Mouse (Mus musculus): ENCODE data around the gene Emp2.

The Emp2 gene

DNA sequence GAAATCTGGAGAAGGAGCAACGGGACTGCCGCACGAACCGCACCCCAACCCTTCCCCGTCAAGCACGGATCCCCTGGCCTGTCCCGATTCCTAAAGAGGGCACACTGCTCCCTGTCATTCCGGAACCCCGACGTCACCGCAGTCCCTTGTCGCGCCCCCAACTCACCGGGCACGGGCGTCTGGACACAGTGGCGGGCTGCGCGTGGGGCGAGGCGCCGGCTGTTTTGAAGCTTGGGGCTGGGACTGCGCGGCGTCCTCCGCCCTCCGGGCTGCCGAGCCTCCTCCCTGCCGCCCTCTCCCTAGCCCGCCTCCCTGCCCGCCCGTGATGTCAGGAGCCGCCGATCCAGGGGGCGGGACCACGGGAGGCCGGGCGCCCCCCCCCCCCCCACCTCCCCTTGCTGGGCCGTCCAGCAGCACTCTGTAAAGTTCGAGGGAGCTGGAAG is at the start of gene Emp2:
Emp2 (minus strand) TSS at position 323 of the 443 bp plus-strand sequence.
- no peak for DNase-seq

DNA sequence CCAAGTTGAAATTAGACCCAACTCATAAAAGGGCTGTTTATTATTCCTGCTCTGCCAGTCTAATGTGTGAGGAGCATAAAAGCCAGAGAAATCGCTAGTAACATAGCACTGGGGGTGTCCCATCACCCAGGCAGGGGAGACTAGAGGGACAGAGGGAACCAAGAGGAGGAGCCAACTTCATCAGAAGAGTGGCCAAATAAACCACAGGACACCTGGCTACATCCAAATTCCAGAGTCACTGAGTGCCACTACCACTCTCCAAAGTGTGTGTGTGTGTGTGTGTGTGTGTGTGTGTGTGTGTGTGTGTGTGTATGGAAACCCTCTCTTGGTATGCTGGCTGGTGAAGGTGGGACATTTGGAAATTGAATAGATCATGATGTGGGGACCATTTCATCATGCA is 49.3 kb upstream of the Emp2 start:
- no peak for DNase-seq

DNA sequence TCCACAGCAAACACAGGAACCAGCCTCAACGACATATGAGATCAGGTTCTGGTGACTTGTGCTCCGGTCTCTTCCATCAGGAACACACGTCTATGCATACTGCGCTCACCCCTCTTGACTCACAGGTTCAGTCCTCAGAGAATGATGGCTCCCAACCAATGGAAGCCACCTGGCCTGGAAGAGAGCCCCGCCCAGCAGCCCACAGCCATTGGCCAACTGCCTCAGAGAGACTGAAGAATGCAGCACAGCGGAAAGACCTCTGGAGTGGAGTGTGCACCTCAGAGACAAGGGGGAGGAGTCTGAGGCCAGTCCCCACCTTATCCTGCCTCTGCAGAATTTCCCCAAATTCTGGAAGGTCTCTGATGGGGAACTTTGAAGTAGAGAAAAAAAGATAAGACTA is 45.5 kb upstream of the Emp2 start:
- DNase-seq, result no peak

DNA sequence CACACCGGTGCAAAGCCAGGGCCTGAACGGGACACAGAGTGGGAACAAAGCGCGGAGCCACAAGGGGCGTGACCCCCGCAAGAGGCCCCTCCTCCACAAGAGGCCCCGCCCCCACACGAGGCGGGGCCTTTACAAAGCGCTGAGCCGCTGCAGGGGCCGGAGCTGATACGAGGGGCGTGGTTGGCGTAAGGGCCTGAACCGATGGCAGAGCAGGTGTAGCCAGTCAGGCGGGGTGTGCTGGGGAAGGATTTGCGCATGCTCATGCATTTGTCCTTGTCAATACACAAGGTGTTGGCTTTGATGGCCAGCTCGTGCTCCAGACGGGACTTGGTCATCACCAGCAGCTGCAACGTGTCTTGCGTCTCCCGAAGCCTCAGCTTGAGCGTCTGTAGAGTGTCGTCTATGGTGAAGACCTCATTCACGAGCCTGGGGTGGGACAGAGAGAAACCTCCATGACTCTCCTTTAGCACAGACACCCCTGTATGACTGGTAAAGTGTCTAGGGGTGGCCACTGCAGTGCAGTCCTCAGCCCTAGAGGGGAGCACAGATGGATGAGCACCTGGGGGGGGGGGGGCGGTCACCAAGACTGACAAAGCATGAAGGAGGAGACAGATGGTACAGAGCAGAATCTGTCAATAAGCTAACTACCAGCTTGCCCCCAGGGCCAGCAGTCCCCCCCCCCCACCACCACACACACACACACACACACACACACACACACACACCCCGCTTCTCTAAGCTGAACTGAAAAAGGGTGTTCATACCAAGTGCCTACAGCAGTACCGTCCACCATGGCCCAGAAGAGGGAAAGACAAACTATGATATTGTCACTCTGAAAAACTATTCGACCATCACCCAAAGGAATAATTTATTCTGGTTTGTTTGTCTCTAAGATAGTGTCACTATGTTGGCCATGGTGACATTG is 44.5 kb upstream of the Emp2 start:
- no peak for DNase-seq

DNA sequence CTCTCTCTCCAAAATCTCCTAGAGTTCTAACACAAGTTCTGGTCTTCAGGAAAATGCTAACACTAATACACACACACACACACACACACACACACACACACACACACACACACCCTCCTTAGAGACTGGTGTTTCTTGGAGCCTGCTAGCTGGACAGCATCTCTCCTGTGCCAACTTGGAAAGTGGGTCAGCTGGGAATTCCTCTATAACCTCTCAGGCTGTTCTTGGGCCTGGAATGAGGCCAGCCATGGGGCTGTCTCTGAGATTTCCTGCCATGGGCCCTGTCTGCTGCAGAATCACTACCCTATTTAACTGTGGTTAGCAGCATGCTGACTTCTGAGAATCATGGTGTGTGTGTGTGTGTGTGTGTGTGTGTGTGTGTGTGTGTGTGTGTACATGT is 41.2 kb upstream of the Emp2 start:
- peak; percentile 29 to 35 for DNase-seq

DNA sequence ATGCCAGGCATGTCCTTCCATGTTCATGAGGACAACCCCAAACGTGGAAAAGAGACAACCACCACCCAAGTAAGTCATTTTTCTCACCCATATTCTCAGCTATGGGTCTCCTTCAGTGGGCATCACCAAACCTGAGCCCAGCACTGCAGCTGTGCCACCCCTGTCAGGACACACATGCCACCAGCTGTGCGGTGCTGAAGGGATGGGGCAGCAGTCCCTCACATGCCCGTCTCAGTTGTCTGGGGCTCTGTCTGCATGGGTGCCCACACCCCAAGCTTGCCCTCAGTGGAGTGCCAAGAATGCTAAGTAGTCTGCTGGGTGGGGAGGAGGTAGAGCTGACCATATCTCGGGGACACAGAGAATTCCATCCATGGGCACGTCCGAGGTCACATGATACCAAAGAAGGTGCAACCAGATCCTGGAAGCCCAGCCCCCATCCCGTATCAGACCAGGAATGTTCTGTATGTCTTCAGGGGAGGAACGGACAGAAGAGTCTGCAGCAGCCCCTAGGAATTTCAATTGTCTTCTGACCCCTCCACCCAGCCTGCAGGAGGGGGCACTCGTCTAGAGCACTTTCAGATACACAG is 37.4 kb upstream of the Emp2 start:
- no peak for DNase-seq

DNA sequence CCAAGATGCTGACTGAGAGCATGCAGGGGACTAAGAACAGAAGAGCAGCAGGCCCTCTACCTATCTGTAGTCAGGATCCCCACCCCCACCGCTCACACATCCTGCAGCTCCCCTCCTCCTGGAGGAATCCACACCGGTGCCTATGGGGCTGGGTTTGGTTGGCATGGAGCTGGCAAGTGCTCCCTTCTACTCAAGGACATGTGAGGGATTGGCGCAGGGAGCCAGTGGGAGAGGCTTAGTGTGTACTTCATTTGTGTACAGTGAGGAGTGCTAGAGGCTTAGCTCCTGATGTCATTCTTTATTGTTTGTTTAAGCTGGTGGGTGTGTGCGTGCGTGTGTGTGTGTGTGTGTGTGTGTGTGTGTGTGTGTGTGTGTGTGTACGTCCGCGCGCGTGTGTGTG is 36.1 kb upstream of the Emp2 start:
- no peak for DNase-seq

DNA sequence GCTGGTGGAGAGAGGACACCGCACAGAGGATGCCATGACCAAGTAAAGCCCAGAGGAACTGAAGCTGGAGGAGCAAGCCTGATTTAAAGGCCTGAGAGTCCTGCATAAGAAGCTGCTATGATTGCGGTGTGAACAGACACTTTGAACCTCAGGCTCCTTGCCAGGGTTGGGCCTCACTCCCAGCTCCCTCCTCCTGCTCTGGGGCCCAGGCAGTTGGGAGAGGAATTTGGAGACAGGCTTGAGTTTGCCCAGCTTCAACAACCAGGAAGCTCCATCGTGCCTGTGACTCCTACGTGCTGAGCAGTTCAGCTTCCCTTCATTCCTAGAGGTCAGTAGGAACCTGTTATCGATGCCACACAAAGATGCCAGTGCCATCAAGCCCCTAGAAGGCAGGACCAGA is 35.7 kb upstream of the Emp2 start:
- DNase-seq, result no peak

DNA sequence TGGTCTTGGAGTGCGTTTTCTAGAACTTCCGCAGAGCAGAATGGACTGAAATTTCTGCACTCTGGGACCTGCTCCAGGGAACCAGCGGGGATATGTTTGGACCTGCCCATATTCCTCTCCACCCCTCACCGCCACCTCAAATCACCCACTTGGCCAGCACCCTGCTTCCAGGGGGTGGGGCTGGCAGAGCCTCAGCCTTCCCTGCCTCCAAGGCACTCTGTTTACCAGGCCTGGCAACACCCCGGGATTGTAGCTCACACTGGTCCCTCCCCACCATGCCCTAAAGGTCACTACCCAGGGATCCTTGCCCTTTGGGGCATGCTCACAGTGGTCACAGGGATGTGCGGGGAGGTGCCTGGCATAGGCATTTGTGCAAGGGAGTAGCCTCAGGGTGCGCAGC is 33.8 kb upstream of the Emp2 start:
- no peak for DNase-seq

DNA sequence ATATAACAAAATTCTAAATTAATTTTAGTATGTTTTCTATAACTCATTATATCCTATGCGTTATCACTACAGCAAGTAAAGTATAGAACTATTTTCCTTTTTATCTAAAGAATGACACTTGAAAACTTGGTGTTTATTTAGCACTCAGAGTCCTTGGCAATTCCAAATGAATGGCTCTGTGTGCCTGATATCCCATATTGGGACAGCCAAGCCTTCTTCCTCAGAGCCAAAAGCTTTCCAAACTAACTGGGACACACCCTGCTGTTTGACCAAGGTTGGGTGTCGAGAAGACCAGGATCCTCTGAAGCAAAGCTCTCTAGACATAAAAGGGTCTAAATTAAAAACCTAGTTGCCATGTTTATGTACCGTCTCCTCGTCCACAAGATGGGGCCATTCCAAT is 27.3 kb upstream of the Emp2 start:
- no peak for DNase-seq

DNA sequence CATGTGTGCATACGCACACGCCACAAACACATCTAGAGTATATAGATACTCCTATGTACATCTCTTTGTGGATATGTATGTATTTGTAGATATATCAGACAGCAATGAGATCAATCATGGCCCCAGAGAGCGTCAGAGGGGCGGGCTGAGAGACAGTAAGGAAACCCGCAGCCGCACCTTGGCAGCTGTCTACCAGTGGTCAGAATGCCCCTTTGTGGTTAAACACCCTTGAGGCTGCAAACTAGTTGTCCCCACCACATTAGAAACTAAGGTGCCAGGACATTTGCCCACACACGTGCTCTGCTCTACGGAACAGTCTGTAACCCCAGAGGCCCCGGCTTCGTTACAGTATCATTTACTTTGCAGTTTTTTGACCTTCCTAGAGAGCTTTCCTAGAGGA is 26.2 kb upstream of the Emp2 start:
- no peak for DNase-seq

DNA sequence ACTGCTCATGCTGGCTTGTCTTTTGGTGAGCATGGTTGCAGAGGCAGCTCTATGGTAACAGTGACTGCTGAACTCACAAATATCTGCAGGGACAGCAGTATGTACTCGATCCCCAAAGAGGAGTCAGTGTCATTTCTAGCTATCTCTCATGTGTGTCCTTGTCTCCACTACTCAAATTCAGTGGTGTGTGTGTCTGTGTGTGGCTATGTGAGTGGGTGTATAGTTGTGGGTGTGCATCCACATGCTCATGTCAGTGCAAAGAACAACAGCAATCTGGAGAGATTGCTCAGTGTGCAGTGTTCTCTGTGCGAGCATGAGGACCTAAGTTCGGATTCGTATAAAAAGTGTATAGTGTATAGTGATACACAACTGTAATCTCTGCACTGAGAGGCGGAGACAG is 24.8 kb upstream of the Emp2 start:
- DNase-seq, result no peak

DNA sequence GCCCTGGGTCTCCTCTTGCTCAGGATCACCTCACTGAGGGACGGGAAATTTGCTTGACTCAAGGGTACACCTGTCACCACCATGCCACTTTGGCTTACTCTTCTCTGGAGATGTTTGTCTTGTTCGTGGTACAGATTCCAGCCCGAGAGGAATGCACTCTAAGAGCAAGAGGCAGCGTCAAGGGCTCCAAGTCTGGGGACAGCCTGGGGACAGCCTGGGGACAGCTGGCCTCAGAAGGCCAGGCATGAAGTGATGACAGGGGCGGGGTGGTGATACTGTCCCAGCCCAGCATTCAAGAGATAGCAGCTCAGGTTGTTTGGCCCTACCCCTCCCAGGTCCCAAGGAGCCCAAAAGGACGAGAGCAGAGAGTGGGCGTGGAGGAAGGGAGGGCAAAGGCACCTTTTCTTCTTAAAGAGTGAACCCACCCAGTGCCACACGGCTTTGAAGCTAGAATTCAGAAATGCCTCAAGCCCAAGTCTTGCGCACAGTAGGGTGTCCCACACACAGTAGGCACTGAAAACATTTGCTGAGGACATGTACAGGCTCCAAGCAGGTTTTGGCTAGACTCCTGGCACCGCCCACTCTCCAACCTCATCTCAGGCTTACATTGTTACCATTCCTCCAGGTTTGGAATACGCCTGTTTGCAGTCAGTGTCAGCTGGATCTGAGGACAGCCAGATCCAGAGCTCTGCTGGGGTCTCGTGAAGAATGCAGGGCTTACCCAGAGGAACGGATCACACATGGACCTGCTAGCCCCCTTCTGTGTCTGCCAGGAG is 23.8 kb upstream of the Emp2 start:
- DNase-seq, result no peak

DNA sequence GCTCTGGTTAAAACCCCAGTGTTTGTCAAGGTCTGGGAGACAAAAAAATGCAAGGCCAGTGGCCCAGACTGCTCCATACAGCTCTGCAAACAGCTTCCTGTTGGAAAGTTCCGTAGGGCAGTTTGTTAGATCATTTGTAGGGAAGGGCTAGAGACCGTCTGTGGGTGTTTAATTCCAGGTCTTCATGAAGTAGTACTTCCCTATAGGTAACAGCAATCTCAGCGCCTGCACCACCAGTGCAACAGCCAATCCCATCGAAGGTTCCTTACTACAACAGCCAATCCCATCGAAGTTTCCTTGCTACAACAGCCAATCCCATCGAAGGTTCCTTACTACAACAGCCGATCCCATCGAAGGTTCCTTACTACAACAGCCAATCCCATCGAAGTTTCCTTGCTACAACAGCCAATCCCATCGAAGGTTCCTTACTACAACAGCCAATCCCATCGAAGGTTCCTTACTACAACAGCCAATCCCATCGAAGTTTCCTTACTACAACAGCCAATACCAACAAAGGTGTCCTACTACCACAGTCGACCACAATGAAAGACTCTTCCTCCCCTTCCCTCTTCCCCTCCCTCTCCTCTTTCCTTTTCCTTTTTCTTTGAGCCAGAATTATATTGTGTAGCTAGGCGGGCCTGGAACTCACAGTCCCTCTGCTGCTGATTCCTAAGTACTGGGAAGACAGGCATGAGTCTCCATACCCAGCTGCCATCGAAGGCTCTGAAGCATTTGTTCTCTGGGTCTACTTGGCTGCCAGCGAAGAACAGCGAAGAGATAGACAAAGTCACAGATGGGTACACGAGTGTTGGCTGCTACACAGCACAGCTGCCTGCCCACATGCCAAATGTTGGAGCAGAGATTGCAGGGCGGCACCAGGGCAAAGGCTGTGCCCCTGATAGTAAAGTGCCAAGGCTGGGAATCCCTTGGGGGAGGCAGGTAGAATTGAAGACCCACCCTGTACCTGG is 23.0 kb upstream of the Emp2 start:
- no peak for DNase-seq

DNA sequence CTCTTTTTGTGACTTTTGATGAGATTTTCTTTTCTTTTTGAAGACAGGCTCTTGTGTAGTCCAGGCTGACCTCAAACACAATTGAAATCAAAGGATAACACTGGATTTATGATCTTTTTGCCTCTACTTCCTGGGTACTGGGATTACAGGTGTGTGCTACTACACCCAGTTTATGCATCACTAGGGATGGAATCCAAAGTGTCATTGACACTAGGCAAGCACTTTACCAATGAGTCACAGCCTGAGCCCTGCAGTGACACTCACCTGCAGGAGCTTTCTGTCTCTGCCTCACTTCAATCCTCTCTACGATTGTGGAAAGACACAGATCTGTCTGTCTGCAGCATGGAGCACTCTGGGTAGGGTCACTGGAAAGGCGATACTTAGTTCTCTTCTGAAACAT is 22.2 kb upstream of the Emp2 start:
- no peak for DNase-seq

DNA sequence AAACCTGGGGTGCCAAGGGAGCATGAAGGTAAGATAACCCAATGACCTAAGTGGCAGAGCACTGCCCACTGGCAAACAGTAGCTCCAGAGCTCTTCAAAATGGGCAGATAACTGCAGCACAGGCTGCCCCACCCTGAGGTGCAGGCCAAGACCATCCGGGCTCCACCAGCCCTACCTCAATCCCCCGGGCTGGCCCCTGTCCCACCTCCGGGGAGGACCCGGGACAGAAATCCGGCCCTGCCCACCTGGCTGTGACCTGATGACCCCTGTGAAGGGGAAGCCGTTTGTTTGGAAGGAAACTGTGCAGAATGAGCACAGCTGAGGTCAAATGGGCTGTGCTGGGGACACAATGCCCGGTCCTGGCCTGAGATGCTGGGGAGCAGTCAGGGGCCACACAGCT is 19.0 kb upstream of the Emp2 start:
- no peak for DNase-seq

DNA sequence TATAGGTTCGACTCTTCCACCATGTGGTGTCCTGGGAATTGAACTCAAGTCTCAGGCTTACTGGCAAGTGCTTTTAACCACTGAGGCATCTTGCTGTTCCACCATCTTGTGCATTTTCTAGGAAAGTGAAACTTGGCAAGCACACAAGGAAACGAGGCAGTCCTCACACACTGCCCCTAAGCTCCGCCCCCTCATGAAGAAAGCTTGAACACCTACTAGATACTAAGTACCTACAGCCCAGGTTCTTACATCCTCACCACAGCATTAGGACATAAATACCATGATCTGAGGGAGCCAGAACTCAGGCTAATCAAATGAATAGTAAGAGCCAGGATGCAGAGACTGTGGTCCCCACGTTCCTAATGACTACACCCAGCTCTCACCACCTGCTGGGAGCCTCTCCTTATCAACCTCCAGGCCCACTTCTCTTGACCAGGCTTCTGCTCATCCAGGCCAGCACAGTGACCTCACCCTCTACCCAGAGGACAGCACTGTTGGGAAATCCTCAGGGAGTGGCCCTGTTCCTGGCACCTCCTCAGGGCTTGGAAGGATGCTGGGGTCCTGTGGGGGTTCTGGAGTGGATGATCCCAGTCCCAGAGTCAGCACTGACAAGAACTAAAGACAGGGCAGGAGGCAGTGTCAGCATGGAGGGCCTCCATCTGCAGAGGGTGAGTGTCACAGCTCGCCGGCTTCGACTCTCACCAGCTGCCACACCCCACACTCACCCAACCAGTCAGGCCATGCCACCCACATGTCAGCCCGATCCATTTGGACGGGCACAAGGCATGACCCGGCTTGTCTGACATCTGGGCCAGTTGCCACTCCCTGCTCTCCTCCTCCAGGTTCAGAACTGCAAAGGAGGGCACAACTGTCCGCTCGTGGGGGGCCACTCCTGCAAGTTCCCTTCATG is 17.1 kb upstream of the Emp2 start:
- DNase-seq, result no peak

DNA sequence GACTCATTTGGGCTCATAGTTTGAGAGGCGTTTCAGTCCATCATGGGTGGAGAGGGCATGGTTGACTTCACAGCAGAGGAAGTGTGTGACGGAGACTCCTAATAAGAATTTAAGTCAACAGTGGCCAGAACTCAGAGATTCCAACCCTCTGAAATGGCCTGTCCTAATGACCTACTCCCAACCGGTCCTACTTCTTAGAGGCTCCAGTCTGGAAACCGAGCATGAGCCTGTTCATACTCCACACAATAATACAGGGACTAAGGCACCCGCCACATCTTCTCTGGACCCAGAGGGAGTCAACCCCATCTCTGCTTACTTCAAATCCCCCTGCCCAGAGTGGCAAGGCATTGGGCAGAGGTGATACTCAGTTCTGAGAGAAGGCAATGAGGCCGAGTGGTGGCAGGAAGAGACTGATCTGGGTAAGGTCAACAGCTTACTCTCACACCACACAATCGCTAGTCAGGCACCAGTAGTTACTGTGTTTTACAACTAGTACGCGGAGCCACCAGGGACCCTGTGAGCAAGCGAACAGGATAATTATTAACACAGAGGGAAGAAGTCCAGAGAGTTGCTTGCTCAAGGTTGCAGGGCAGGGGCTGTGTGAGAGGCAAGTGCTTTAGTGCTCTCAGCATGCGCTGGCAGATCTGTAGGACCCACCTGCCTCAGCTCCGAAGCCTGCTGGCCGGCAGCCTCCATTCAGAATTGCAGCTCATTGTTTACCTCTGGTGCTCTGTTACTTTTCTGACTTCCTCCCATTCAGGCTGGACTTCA is 14.0 kb upstream of the Emp2 start:
- no peak for DNase-seq

DNA sequence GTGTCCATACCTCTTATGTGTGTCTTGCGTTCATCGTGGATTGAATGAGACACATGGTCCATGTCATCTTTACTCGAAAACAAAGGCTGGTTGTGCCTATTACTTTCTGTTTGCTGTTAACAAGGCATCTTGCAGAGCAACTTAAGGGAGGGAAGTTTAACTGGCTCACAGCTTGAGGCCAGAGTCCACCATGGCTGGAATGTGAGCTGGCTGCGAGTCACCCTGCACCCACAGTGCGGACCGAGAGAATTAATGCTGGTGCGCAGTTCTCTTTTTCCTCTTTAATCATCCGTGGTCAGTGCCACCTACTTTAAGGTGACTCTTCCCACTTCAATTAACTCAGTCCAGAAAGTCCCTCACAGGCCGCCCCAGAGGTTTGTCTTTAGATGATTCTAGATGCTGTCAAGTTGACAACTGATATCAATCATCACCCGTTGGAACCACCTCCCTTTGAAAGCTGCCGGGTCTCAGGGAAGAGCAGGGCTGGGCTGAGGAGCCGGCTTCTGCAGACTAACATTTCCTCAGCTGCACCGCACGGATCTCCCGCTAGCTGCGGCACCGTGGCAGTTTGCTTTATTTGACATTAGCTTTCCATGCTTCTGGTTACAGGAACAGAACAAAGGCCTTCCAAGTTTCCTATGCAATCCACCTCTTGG is 6.3 kb upstream of the Emp2 start:
- no peak for DNase-seq

DNA sequence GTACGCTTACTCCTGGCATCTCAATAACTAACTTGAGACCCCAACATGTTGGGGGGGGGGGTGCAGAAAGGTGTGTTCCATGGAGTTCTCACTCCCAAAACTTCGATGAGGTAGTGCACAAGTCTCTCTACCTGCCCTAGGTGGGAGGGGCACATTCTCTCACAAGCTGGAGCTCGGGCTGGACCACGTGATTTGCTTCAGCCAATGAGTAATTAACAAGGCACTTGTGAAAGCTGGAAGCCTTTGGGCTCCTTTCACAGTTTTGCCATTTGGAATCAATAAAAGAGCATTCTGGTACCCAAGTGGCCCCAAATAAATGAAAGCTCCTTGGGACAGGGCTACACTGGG is 3.4 kb upstream of the Emp2 start:
- no peak for DNase-seq

Data from cerebellum, adult 18-20 months (tissue).